Mouse (Mus musculus) fat pad, adult 2 months (tissue): ENCODE measurements around the gene Car6.

ENCODE experiments used
- DNase-seq: peaks from one replicate; pipeline ENCODE4 v3.0.0-alpha.2; 2011; ENCODE audit warnings: low read depth, low spot score; ENCODE audit errors: extremely low read depth

Gene Car6

DNA sequence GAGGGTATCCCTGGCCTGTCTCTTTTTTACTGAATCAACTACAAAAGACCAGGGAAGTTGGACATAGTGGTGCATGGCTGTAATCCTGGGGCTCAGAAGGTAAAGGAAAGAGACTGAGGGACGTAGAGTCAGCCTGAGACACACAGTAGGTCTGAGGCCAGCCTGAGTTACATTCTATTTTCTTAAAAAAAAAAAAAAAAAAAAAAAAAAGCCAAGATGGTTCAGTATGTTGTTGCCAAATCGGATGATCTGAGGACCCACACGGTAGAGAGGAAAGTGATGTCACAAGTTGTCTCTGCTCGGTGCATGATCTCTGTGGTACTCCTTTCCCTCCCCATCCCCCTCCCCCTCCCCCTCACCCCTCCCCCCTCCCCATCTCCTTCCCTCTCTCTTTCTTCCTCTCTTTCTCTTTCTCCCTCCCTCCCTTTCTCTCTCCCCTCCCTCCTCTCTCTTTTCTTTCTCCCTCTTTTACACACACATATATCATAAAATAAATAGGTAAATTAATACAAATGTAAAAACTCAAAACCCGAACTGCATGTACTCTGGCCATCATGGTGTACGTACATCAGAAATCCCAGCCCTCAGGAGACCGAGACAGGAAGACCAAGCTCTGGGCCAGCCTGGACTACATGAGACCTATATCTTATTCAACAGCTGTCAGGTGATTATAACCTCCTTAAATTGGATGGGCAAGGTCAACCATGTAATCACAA lies 63.6 kb downstream of the Car6 start:
- no peak for DNase-seq
